Mouse (Mus musculus) stomach, embryonic 15.5 days (tissue): ENCODE measurements around the gene Tmem248. TPM values are rescaled to one million over a fixed set of nuclear protein-coding genes. Genes with fewer than 3 reads are reported as not detected.
"Not testable (repeated sequence)": the region's sequence is repeated elsewhere in the genome, so short reads cannot be mapped to it uniquely, and the experiment has no call there.

Experiments
- ATAC-seq: fragments of 200-750 bp; cut with Nextera tagmentation; 2 replicates; pipeline ENCODE4 v1.8.0; 2017; ENCODE audit warnings: low read depth, moderate number of reproducible peaks, moderate TSS enrichment; ENCODE audit not compliant: insufficient read depth, low FRiP score
- H3K27ac ChIP-seq: fragments of 300-500 bp; sonication (generic); 2 replicates; pipeline ENCODE4 v1.5.1; 2015; ENCODE audit warnings: mild to moderate bottlenecking, inconsistent platforms
- H3K27me3 ChIP-seq: fragments of 300-500 bp; sonication (generic); replicated peaks from 2 replicates; pipeline ENCODE4 v1.6.1; 2015; ENCODE audit warnings: inconsistent platforms
- H3K36me3 ChIP-seq: fragments of 300-500 bp; sonication (generic); 2 replicates; pipeline ENCODE4 v1.6.1; 2015; ENCODE audit warnings: inconsistent platforms
- H3K4me1 ChIP-seq: fragments of 300-500 bp; sonication (generic); 2 replicates; pipeline ENCODE4 v1.6.1; 2015; ENCODE audit warnings: inconsistent platforms
- H3K4me2 ChIP-seq: fragments of 300-500 bp; sonication (generic); 2 replicates; pipeline ENCODE4 v1.6.1; 2015; ENCODE audit warnings: mild to moderate bottlenecking, inconsistent platforms
- H3K4me3 ChIP-seq: fragments of 300-500 bp; sonication (generic); replicated peaks from 2 replicates; pipeline ENCODE4 v1.5.1; 2015; ENCODE audit warnings: inconsistent platforms
- H3K9ac ChIP-seq: fragments of 300-500 bp; sonication (generic); 2 replicates; pipeline ENCODE4 v1.6.1; 2015; ENCODE audit warnings: inconsistent platforms
- H3K9me3 ChIP-seq: fragments of 300-500 bp; sonication (generic); 2 replicates; pipeline ENCODE4 v1.6.1; 2016; ENCODE audit warnings: inconsistent platforms
- WGBS: fragments of 180-500 bp; shearing (Covaris S2); methylation state at CpG from one replicate; pipeline ENCODE4 v1.1.7; 2015; 5-methylcytosine and 5-hydroxymethylcytosine counted together
- polyA plus RNA-seq: library from polyadenylated mRNA; unstranded; fragments of >200 nt; fragmentation: Nextera tagmentation; extraction: Ambion mirVana; gene quantifications from 2 replicates; pipeline ENCODE4 v1.2.1, GENCODE M21; 2015

Gene Tmem248
- polyA plus RNA-seq, 1 experiment from 2014 or later, result 37.3 TPM

GRCm38 (mm10) chr5:130239856-130240255 is 23.0 kb downstream of the Tmem248 start:
- Histone ChIP-seq H3K4me1 (no peaks in the 10 kb centered on the region), H3K27ac (no peak overlapping the region), H3K36me3 (peaks cover 70% of the 10 kb centered on the region), H3K4me3 (no peak overlapping the region), H3K27me3 (no peaks in the 10 kb centered on the region), H3K4me2 (no peak overlapping the region), H3K9ac (no peak overlapping the region), H3K9me3 (no peaks in the 10 kb centered on the region)
- WGBS, result 94% methylated on average over 2 of the region's 2 CpGs
- no peak for ATAC-seq

- Histone ChIP-seq H3K4me2 (no peak overlapping the region), H3K9ac (no peak overlapping the region)
- 91% methylated on average over 12 of the region's 12 CpGs for WGBS
Measured at GRCm38 (mm10) chr5:130241426-130241825, 24.5 kb downstream of the Tmem248 start.

GRCm38 (mm10) chr5:130247823-130248222 is 30.9 kb downstream of the Tmem248 start:
- Histone ChIP-seq H3K9me3 (no peaks in the 10 kb centered on the region), H3K27me3 (no peaks in the 10 kb centered on the region), H3K27ac (no peak overlapping the region), H3K4me1 (no peaks in the 10 kb centered on the region), H3K36me3 (peaks cover 77% of the 10 kb centered on the region), H3K9ac (no peak overlapping the region), H3K4me2 (no peak overlapping the region), H3K4me3 (no peak overlapping the region)
- no peak for ATAC-seq
- WGBS, result 68% methylated on average over 5 of the region's 5 CpGs

More at GRCm38 (mm10) chr5:130241426-130241825, 24.5 kb downstream of the Tmem248 start:
- no peak for ATAC-seq
- Histone ChIP-seq H3K4me1 (no peaks in the 10 kb centered on the region), H3K4me3 (no peak overlapping the region), H3K27me3 (no peaks in the 10 kb centered on the region), H3K36me3 (peaks cover 73% of the 10 kb centered on the region), H3K9me3 (no peaks in the 10 kb centered on the region), H3K27ac (no peak overlapping the region)

GRCm38 (mm10) chr5:130254164-130255016 is 37.5 kb downstream of the Tmem248 start:
- 11% methylated on average over 19 of the region's 19 CpGs for WGBS
- Histone ChIP-seq H3K4me3 (peak overlapping the region; percentile 57), H3K27me3 (no peaks in the 10 kb centered on the region), H3K36me3 (peaks cover 29% of the 10 kb centered on the region), H3K9me3 (no peaks in the 10 kb centered on the region), H3K27ac (peak overlapping the region; percentile 70), H3K4me2 (peak overlapping the region; percentile 62), H3K9ac (peak overlapping the region; percentile 32), H3K4me1 (peaks cover 16% of the 10 kb centered on the region; the same call in 1 of the 2 replicates)
- ATAC-seq, result no peak

- H3K4me1 ChIP-seq, result peaks cover 16% of the 10 kb centered on the region; the same call in 1 of the 2 replicates
- peak within 1 kb of the TSS; percentile 32 for H3K9ac ChIP-seq
- H3K4me2 ChIP-seq, result peak within 1 kb of the TSS; percentile 62
- H3K27me3 ChIP-seq, result no peaks in the 10 kb centered on the region
- ATAC-seq, result peak; percentile 92
- WGBS, result under 1% methylated on average over 52 of the region's 52 CpGs
- peaks cover 22% of the 10 kb centered on the region for H3K36me3 ChIP-seq
- H3K9me3 ChIP-seq, result no peaks in the 10 kb centered on the region
- H3K27ac ChIP-seq, result peak within 1 kb of the TSS; percentile 70
- peak within 1 kb of the TSS; percentile 73 for H3K4me3 ChIP-seq
Measured at GRCm38 (mm10) chr5:130255017-130255720, 38.3 kb downstream of the Tmem248 start, which contains the start of the genes Sbds and Tyw1. TSS of gene Sbds (minus strand) at chr5:130255530. TSS of gene Tyw1 (plus strand) at chr5:130255619.

- not testable (repeated sequence) for H3K27me3 ChIP-seq, H3K9me3 ChIP-seq, H3K9ac ChIP-seq
- Histone ChIP-seq H3K27ac (peak overlapping the region; percentile 67), H3K4me2 (peak overlapping the region; percentile 62), H3K36me3 (peaks cover 16% of the 10 kb centered on the region), H3K4me1 (peaks cover 16% of the 10 kb centered on the region; the same call in 1 of the 2 replicates), H3K4me3 (peak overlapping the region; percentile 73)
- WGBS, result 26% methylated on average over 20 of the region's 20 CpGs
- ATAC-seq, result 0 out of 2 replicates have a peak, but pooled peaks have one; percentile 0
Measured at GRCm38 (mm10) chr5:130255799-130256525, 39.1 kb downstream of the Tmem248 start.

GRCm38 (mm10) chr5:130256678-130257271 is 39.9 kb downstream of the Tmem248 start:
- peaks cover 16% of the 10 kb centered on the region; the same call in 1 of the 2 replicates for H3K4me1 ChIP-seq
- peak overlapping the region; percentile 75 for H3K9ac ChIP-seq
- H3K4me3 ChIP-seq, result peak overlapping the region; percentile 73
- peak overlapping the region; percentile 81 for H3K27ac ChIP-seq
- H3K9me3 ChIP-seq, result no peaks in the 10 kb centered on the region
- H3K27me3 ChIP-seq, result no peaks in the 10 kb centered on the region
- H3K36me3 ChIP-seq, result peaks cover 13% of the 10 kb centered on the region
- ATAC-seq, result peak; percentile 93
- peak overlapping the region; percentile 69 for H3K4me2 ChIP-seq
- WGBS, result under 1% methylated on average over 25 of the region's 25 CpGs

- peak overlapping the region; percentile 69 for H3K4me2 ChIP-seq
- no peaks in the 10 kb centered on the region for H3K27me3 ChIP-seq
- peak overlapping the region; percentile 81 for H3K27ac ChIP-seq
- no peaks in the 10 kb centered on the region for H3K9me3 ChIP-seq
- peak overlapping the region; percentile 73 for H3K4me3 ChIP-seq
- H3K9ac ChIP-seq, result peak overlapping the region; percentile 75
- no peak for ATAC-seq
- 4% methylated on average over 8 of the region's 8 CpGs for WGBS
- H3K36me3 ChIP-seq, result peaks cover 8% of the 10 kb centered on the region; the same call in 1 of the 2 replicates
- peaks cover 16% of the 10 kb centered on the region; the same call in 1 of the 2 replicates for H3K4me1 ChIP-seq
Measured at GRCm38 (mm10) chr5:130257303-130257702, 40.4 kb downstream of the Tmem248 start.

- 71% methylated on average over 11 of the region's 11 CpGs for WGBS
Measured at GRCm38 (mm10) chr5:130263454-130263853, 46.6 kb downstream of the Tmem248 start.

GRCm38 (mm10) chr5:130264433-130265005 is 47.6 kb downstream of the Tmem248 start:
- Histone ChIP-seq H3K4me3 (no peak overlapping the region), H3K27ac (no peak overlapping the region), H3K4me1 (no peaks in the 10 kb centered on the region), H3K9ac (no peak overlapping the region), H3K9me3 (no peaks in the 10 kb centered on the region), H3K27me3 (no peaks in the 10 kb centered on the region), H3K36me3 (peaks cover 22% of the 10 kb centered on the region), H3K4me2 (no peak overlapping the region)
- WGBS, result 83% methylated on average over 6 of the region's 6 CpGs
- ATAC-seq, result no peak

More at GRCm38 (mm10) chr5:130263454-130263853, 46.6 kb downstream of the Tmem248 start:
- H3K9me3 ChIP-seq, result no peaks in the 10 kb centered on the region
- H3K4me2 ChIP-seq, result no peak overlapping the region
- H3K36me3 ChIP-seq, result peaks cover 19% of the 10 kb centered on the region
- no peaks in the 10 kb centered on the region for H3K27me3 ChIP-seq
- ATAC-seq, result no peak
- H3K4me3 ChIP-seq, result no peak overlapping the region
- H3K9ac ChIP-seq, result no peak overlapping the region
- H3K27ac ChIP-seq, result no peak overlapping the region
- no peaks in the 10 kb centered on the region for H3K4me1 ChIP-seq

- ATAC-seq, result no peak
- Histone ChIP-seq H3K4me1 (no peaks in the 10 kb centered on the region), H3K9me3 (no peaks in the 10 kb centered on the region), H3K4me3 (no peak overlapping the region), H3K9ac (no peak overlapping the region), H3K36me3 (peaks cover 28% of the 10 kb centered on the region), H3K4me2 (no peak overlapping the region), H3K27me3 (no peaks in the 10 kb centered on the region), H3K27ac (no peak overlapping the region)
- 84% methylated on average over 7 of the region's 7 CpGs for WGBS
Measured at GRCm38 (mm10) chr5:130266651-130267050, 49.8 kb downstream of the Tmem248 start.
